Mouse (Mus musculus): Measurements from ENCODE around the gene Hemk1.

GRCm38 (mm10) chr9:107296501-107296965 lies 41.6 kb downstream of the Hemk1 start:
- TF ChIP-seq POLR2A (IDR thresholded peaks at IDR 0.05; ENCODE audit: low read depth, low read length) (no peak; the same call in 1 of the 2 replicates), PAX5 (IDR thresholded peaks at IDR 0.05; ENCODE audit: low read length) (no peak), CTCF (conservative IDR thresholded peaks at IDR 0.05 in 1 of 2, IDR thresholded peaks at IDR 0.05 in 1 of 2; ENCODE audit: low read depth in 2 of 2, low read length in 2 of 2) (no peak), HCFC1 (IDR thresholded peaks at IDR 0.05; ENCODE audit: low read depth, low read length) (no peak), ZNF384 (IDR thresholded peaks at IDR 0.05; ENCODE audit: low read depth, low read length) (no peak), CHD1 (IDR thresholded peaks at IDR 0.05; ENCODE audit: low read depth, low read length) (no peak), JUND (conservative IDR thresholded peaks at IDR 0.05; ENCODE audit: low read depth, low read length) (no peak), UBTF (IDR thresholded peaks at IDR 0.05; ENCODE audit: low read depth, low read length) (no peak), ETS1 (conservative IDR thresholded peaks at IDR 0.05; ENCODE audit: low read depth, low read length) (no peak)
